Mouse (Mus musculus) embryonic facial prominence, embryonic 11.5 days (tissue): Measurements from ENCODE around the gene Prkaa2. TPM values are rescaled to one million over a fixed set of nuclear protein-coding genes. Genes with fewer than 3 reads are reported as not detected.

Source experiments
- ATAC-seq: fragments of 200-750 bp; cut with Nextera tagmentation; replicated peaks from 2 replicates; pipeline ENCODE4 v1.8.0; 2017; ENCODE audit warnings: low read depth; ENCODE audit not compliant: insufficient number of reproducible peaks, low FRiP score, low TSS enrichment
- DNase-seq: peaks from one replicate; pipeline ENCODE4 v3.0.0-alpha.2; 2015; ENCODE audit warnings: low spot score
- H3K27ac ChIP-seq: fragments of 300-500 bp; sonication (generic); replicated peaks from 2 replicates; pipeline ENCODE4 v1.5.1; 2014; ENCODE audit warnings: mild to moderate bottlenecking, low read depth, low read length, control low read depth
- H3K27me3 ChIP-seq: fragments of 300-500 bp; sonication (generic); 2 replicates; pipeline ENCODE4 v1.6.1; 2014; ENCODE audit warnings: mild to moderate bottlenecking, low read length, moderate library complexity, mixed read lengths; ENCODE audit not compliant: control insufficient read depth, insufficient read depth
- H3K36me3 ChIP-seq: fragments of 300-500 bp; sonication (generic); replicated peaks from 2 replicates; pipeline ENCODE4 v1.6.1; 2014; ENCODE audit warnings: low read depth, mild to moderate bottlenecking, low read length, moderate library complexity, mixed read lengths; ENCODE audit not compliant: control insufficient read depth, insufficient read depth
- H3K4me1 ChIP-seq: fragments of 300-500 bp; sonication (generic); 2 replicates; pipeline ENCODE4 v1.6.1; 2014; ENCODE audit warnings: low read length, mixed read lengths; ENCODE audit not compliant: control insufficient read depth, insufficient read depth
- H3K4me2 ChIP-seq: fragments of 300-500 bp; sonication (generic); 2 replicates; pipeline ENCODE4 v1.6.1; 2014; ENCODE audit warnings: low read depth, mild to moderate bottlenecking, control low read depth, low read length, moderate library complexity
- H3K4me3 ChIP-seq: fragments of 300-500 bp; sonication (generic); 2 replicates; pipeline ENCODE4 v1.5.1; 2014; ENCODE audit warnings: low read depth, low read length, control low read depth
- H3K9ac ChIP-seq: fragments of 300-500 bp; sonication (generic); replicated peaks from 2 replicates; pipeline ENCODE4 v1.6.1; 2014; ENCODE audit warnings: mild to moderate bottlenecking, control low read depth, low read length
- H3K9me3 ChIP-seq: fragments of 300-500 bp; sonication (generic); replicated peaks from 2 replicates; pipeline ENCODE4 v1.6.1; 2016; ENCODE audit warnings: mild to moderate bottlenecking, low read length, inconsistent platforms, mixed read lengths; ENCODE audit not compliant: control insufficient read depth
- WGBS: fragments of 180-500 bp; shearing (Covaris S2); extraction: QIAGEN DNeasy Blood & Tissue Kit; methylation state at CpG from one replicate; pipeline ENCODE4 v1.1.7; 2014; 5-methylcytosine and 5-hydroxymethylcytosine counted together
- polyA plus RNA-seq: library from polyadenylated mRNA; unstranded; fragments of >200 nt; fragmentation: Nextera tagmentation; extraction: Ambion mirVana; gene quantifications from 2 replicates; pipeline ENCODE4 v1.2.1, GENCODE M21; 2014

Prkaa2 gene
- polyA plus RNA-seq, 1 experiment from 2014 or later, result 1.5 TPM

DNA sequence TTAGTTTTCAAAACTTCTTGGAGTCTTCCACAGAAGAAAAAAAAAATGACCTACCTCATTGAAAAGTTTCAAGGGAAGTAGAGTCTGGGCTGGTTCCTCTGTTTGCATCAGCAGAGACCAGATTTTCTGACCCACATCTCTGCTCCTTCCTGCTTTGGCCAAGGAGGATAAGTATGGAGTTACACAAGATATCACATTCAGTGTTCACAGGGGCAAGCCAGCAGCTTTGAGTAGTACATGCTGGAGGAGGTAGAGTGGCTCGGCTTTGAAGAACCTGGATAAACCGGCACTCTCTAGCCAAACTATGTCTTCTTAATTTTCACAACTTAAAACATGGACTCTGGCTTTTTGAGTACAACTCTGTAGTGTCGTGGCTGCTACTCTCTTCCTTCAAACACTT lies 43.5 kb upstream of the Prkaa2 start:
- Histone ChIP-seq H3K4me3 (no peak overlapping the region), H3K4me2 (no peak overlapping the region), H3K9me3 (no peaks in the 10 kb centered on the region), H3K9ac (no peak overlapping the region), H3K4me1 (no peaks in the 10 kb centered on the region), H3K27me3 (no peaks in the 10 kb centered on the region), H3K36me3 (no peaks in the 10 kb centered on the region), H3K27ac (no peak overlapping the region)
- DNase-seq (no peak), ATAC-seq (no peak)
- 73% methylated on average over 3 of the region's 3 CpGs for WGBS

GRCm38 (mm10) chr4:105151911-105152690 lies 42.4 kb upstream of the Prkaa2 start:
- Histone ChIP-seq H3K36me3 (no peaks in the 10 kb centered on the region), H3K4me3 (no peak overlapping the region), H3K4me1 (no peaks in the 10 kb centered on the region), H3K9ac (no peak overlapping the region), H3K9me3 (no peaks in the 10 kb centered on the region), H3K27me3 (no peaks in the 10 kb centered on the region), H3K4me2 (no peak overlapping the region), H3K27ac (no peak overlapping the region)
- DNase-seq (peak; percentile 92), ATAC-seq (no peak)
- WGBS, result 33% methylated on average over 14 of the region's 14 CpGs

GRCm38 (mm10) chr4:105149492-105149891 lies 39.8 kb upstream of the Prkaa2 start:
- DNase-seq, result no peak
- no peak overlapping the region for H3K27ac ChIP-seq
- no peaks in the 10 kb centered on the region for H3K36me3 ChIP-seq
- no peaks in the 10 kb centered on the region for H3K4me1 ChIP-seq
- H3K9ac ChIP-seq, result no peak overlapping the region
- no peaks in the 10 kb centered on the region for H3K27me3 ChIP-seq
- 89% methylated on average over 7 of the region's 7 CpGs for WGBS
- H3K4me2 ChIP-seq, result no peak overlapping the region
- no peaks in the 10 kb centered on the region for H3K9me3 ChIP-seq
- no peak overlapping the region for H3K4me3 ChIP-seq
- no peak for ATAC-seq

- Histone ChIP-seq H3K9ac (no peak overlapping the region), H3K4me3 (no peak overlapping the region), H3K4me2 (no peak overlapping the region), H3K27me3 (no peaks in the 10 kb centered on the region), H3K9me3 (no peaks in the 10 kb centered on the region), H3K4me1 (no peaks in the 10 kb centered on the region), H3K27ac (no peak overlapping the region), H3K36me3 (no peaks in the 10 kb centered on the region)
- ATAC-seq (no peak), DNase-seq (no peak)
- WGBS, result 70% methylated on average over 4 of the region's 4 CpGs
These were observed 23.8 kb upstream of the Prkaa2 start for GRCm38 (mm10) chr4:105133350-105134050.

GRCm38 (mm10) chr4:105131756-105132314 lies 22.1 kb upstream of the Prkaa2 start:
- Histone ChIP-seq H3K4me2 (no peak overlapping the region), H3K27ac (no peak overlapping the region), H3K4me1 (no peaks in the 10 kb centered on the region), H3K36me3 (no peaks in the 10 kb centered on the region), H3K4me3 (no peak overlapping the region), H3K9me3 (no peaks in the 10 kb centered on the region), H3K27me3 (no peaks in the 10 kb centered on the region), H3K9ac (no peak overlapping the region)
- WGBS, result 77% methylated on average over 9 of the region's 9 CpGs
- no peak for DNase-seq
- no peak for ATAC-seq

DNA sequence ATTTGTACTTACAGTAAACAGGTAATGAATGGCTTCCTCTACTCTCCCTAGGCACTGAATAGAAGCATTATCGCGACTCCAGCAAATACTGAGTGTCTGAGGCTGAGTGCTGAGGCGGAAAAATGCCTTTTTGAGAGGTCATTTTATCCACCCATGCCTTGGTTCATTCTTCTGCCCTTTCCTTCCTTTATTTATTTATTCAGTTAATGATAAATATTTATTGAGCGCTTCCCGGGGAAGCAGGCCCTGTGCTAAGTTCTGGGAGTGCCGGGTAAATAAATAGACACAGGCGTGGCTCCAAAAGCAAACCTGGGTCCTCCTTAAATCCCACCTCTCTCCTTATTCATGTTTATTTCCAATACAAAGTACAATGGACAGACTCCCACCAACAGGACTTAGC lies 19.5 kb upstream of the Prkaa2 start:
- H3K27ac ChIP-seq, result no peak overlapping the region
- H3K9me3 ChIP-seq, result no peaks in the 10 kb centered on the region
- H3K4me3 ChIP-seq, result no peak overlapping the region
- no peak overlapping the region for H3K9ac ChIP-seq
- H3K27me3 ChIP-seq, result no peaks in the 10 kb centered on the region
- DNase-seq (no peak), ATAC-seq (no peak)
- no peaks in the 10 kb centered on the region for H3K4me1 ChIP-seq
- H3K36me3 ChIP-seq, result no peaks in the 10 kb centered on the region
- H3K4me2 ChIP-seq, result no peak overlapping the region
- WGBS, result 67% methylated on average over 7 of the region's 7 CpGs

DNA sequence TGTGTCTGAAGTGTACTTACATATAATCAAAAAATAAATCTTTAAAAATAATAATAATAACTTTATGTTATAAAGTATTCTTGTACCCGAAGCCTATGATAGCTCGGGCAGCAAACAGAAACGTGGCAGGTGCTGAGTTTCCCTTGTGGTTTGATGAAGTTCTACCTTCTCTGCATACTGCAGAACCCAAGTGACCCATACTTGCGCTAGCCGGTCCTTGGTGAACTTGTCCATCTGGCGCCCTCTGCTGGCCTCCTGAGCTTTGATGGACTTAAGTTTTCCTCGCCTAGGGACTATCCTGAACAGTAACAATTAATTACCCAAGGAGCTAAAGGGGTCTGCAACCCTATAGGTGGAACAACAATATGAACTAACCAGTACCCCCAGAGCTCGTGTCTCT lies 12.7 kb upstream of the Prkaa2 start:
- Histone ChIP-seq H3K4me2 (no peak overlapping the region), H3K9ac (no peak overlapping the region), H3K4me1 (no peaks in the 10 kb centered on the region), H3K36me3 (no peaks in the 10 kb centered on the region), H3K27ac (no peak overlapping the region), H3K27me3 (no peaks in the 10 kb centered on the region), H3K9me3 (no peaks in the 10 kb centered on the region), H3K4me3 (no peak overlapping the region)
- no peak for ATAC-seq
- WGBS, result 43% methylated on average over 7 of the region's 8 CpGs
- DNase-seq, result peak; percentile 62

DNA sequence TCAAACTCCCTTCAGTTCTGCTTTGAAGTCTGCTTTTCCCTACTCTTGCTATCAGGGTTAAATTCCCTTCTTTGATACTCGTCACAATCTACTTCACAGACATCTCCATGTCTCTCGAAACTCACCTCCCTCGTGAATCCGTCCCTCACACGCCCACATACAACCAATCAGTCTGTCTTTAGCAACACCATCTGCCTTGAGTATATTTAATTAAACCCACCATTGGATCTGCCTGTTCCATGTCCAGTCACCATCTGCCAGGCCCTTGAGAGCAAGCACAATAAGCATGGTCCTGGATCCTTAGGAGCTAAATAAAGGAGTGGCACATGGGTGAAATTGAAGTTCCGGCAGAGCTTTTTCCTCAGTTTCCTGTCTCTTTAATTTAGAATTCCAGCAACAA lies 11.4 kb upstream of the Prkaa2 start:
- Histone ChIP-seq H3K27me3 (no peaks in the 10 kb centered on the region), H3K9me3 (no peaks in the 10 kb centered on the region), H3K4me2 (no peak overlapping the region), H3K36me3 (no peaks in the 10 kb centered on the region), H3K9ac (no peak overlapping the region), H3K27ac (no peak overlapping the region), H3K4me3 (no peak overlapping the region), H3K4me1 (no peaks in the 10 kb centered on the region)
- ATAC-seq, result no peak
- WGBS, result 77% methylated on average over 6 of the region's 6 CpGs
- DNase-seq, result no peak
